Mouse (Mus musculus) fat pad, adult 2 months (tissue): ENCODE measurements around the gene Ttyh1.

Source experiments
- DNase-seq: peaks from one replicate; pipeline ENCODE4 v3.0.0-alpha.2; 2011; ENCODE audit warnings: low read depth, low spot score; ENCODE audit errors: extremely low read depth

The Ttyh1 gene

DNA sequence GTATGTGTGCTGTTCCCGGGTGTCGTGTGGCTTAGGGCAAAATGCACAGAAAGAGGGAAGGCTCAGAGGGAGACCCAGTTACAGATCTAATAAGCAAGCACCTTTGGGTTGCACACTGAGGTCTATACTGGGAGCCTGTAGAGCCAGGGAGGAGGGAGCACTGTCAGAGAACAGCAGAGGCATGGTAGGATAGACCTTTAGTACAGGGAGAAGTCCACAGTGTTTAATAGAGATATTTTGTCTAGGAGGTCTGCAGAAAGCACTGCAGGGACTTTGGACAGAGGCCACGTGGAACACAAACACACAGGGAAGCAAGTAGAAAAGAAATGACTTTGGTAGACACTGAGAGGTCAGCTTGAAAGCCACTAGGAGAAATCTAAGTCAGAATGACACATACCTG, 46.1 kb downstream of the Ttyh1 start:
- DNase-seq, result no peak

DNA sequence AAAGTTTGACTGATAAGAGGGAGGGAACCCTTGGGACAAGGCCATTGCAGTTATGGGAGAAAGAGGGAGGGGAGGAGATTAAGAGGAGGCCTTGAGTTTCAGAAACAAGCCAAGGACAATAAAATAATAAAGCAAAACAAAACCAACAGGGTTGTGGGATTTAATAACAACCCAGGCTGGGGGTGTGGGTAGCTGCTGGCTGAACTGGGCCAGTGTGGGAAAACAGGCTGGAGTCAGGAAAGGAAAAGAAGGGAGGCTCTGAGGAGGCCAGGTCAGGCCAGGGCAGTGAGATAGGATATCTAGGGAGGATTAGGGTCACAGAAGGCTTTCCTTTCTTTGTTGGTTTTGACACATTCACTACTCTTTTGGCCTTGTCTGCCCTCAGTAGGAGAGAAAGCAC, 47.9 kb downstream of the Ttyh1 start:
- no peak for DNase-seq

DNA sequence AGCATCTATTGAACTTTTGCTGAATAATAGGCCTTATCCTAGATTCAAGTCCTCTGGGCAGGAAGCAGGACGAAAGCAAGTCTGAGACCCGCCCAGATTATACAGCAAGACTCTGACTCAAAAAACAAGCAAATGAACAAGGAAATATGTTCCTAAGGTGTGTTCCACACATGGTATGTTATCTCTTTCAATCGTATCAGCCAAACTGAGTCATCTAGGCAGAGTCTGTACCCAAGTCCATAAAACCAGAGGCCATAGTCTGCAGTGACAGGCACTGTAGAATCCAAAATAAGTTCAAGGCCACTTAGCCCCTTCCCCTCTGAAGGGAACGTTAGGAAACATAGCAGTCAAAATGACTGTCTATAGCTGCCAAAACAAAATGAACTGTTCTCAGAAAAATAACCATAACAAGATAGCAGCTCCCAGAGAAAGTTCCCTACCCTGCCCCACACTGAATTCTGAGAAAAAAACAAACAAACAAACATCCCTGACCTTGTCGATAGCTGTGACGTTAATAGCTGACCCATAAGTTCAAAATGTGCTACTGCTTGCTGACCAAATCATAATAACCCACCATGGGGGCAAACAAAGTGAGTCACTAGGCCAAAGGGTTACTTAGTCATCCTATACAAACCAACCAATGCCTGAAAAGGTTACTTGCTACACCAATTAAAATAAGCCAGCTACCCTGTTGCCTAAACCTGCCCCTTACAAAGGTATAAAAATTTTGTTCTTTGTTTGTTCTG, 51.2 kb downstream of the Ttyh1 start:
- DNase-seq, result no peak

DNA sequence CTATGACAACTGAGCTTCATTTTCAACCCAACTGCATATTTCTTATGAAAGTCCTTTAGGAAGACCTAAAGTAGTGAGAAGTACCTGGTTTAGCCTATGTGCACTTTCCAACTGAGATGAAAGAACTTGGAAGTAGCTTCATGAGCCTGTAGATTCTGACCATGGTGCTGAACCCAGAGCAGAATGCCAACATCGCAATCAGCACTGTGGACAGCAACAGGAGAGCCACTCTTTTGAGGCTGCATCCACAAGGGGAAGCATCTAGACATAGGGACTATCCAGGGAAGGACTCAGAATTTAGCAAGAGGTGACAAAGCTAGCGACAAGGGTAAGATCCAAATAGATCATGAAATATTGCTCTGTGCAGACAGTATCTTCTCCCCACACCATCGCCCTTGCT, 59.2 kb downstream of the Ttyh1 start:
- no peak for DNase-seq
